Mouse (Mus musculus) forebrain, postnatal 0 days (tissue): ENCODE measurements around the gene Mcf2l. TPM values are rescaled to one million over a fixed set of nuclear protein-coding genes. Genes with fewer than 3 reads are reported as not detected.
A peak's percentile ranks its signal among the peaks of the same experiment; 100 is the strongest.

Experiments used
- ATAC-seq: fragments of 200-750 bp; cut with Nextera tagmentation; 2 replicates; pipeline ENCODE4 v1.8.0; 2017; ENCODE audit warnings: mild to moderate bottlenecking, moderate library complexity
- DNase-seq: peaks from one replicate; pipeline ENCODE4 v3.0.0-alpha.2; 2015
- H3K27ac ChIP-seq: fragments of 300-500 bp; sonication (generic); 2 replicates; pipeline ENCODE4 v1.5.1; 2014; ENCODE audit warnings: low read depth, mild to moderate bottlenecking, antibody characterized with exemption, low read length, moderate library complexity, mixed read lengths
- H3K27me3 ChIP-seq: fragments of 300-500 bp; sonication (generic); 2 replicates; pipeline ENCODE4 v1.6.1; 2014; ENCODE audit warnings: mild to moderate bottlenecking, low read length, mixed read lengths; ENCODE audit not compliant: insufficient read depth
- H3K36me3 ChIP-seq: fragments of 300-500 bp; sonication (generic); 2 replicates; pipeline ENCODE4 v1.6.1; 2014; ENCODE audit warnings: mild to moderate bottlenecking, moderate library complexity; ENCODE audit not compliant: insufficient read depth
- H3K4me1 ChIP-seq: fragments of 300-500 bp; sonication (generic); 2 replicates; pipeline ENCODE4 v1.6.1; 2014; ENCODE audit warnings: antibody characterized with exemption; ENCODE audit not compliant: insufficient read depth
- H3K4me2 ChIP-seq: fragments of 300-500 bp; sonication (generic); 2 replicates; pipeline ENCODE4 v1.6.1; 2014; ENCODE audit warnings: low read depth, mild to moderate bottlenecking, moderate library complexity
- H3K4me3 ChIP-seq: fragments of 300-500 bp; sonication (generic); 2 replicates; pipeline ENCODE4 v1.5.1; 2014; ENCODE audit warnings: low read depth, low read length, mixed read lengths
- H3K9ac ChIP-seq: fragments of 300-500 bp; sonication (generic); 2 replicates; pipeline ENCODE4 v1.6.1; 2014; ENCODE audit warnings: mild to moderate bottlenecking
- H3K9me3 ChIP-seq: fragments of 300-500 bp; sonication (generic); 2 replicates; pipeline ENCODE4 v1.6.1; 2016; ENCODE audit warnings: low read length
- CTCF ChIP-seq: sonication (generic); IDR thresholded peaks from 2 replicates; pipeline ENCODE4 v1.5.1; 2016; ENCODE audit warnings: antibody characterized with exemption, control low read depth, low read depth
- WGBS: fragments of 180-500 bp; shearing (Covaris S2); extraction: QIAGEN DNeasy Blood & Tissue Kit; methylation state at CpG from one replicate; pipeline ENCODE4 v1.1.7; 2014; 5-methylcytosine and 5-hydroxymethylcytosine counted together
- polyA plus RNA-seq: library from polyadenylated mRNA; unstranded; fragments of >200 nt; fragmentation: Nextera tagmentation; extraction: Ambion mirVana; gene quantifications from 2 replicates; pipeline ENCODE4 v1.2.1, GENCODE M21; 2015
- total RNA-seq: library from RNA; depleted of rRNA; stranded (reverse); fragments of >200 nt; gene quantifications from 2 replicates; pipeline ENCODE4 v1.2.3, GENCODE M21; 2014

Mcf2l gene
- total and polyA plus RNA-seq, 2 experiments from 2014 or later, result 118 to 371 TPM

DNA sequence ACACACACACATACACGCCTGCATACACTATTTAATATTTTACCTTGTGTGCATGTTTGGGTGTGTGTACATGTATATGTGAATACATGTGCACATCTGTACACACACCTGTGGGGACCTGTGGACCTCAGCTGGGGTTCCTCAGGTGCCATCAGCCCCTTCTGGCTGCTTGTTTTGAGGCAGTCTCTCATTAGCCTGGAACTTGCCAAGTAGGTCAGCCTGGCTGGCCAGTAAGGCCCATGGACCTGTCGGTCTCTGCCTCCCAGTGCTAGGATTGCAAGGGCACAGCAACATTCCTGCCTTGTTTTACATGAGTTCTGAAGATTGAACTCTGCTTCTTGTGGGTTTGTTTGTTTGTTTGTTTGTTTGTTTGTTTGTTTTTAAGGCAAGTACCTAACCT lies 87.0 kb downstream of the Mcf2l start:
- Histone ChIP-seq H3K36me3 (peaks cover 25% of the 10 kb centered on the region), H3K4me2 (no peak overlapping the region), H3K27me3 (no peaks in the 10 kb centered on the region), H3K4me1 (0 out of 2 replicates have a peak, but pooled peaks cover 5% of the 10 kb centered on the region), H3K4me3 (no peak overlapping the region), H3K9me3 (no peaks in the 10 kb centered on the region), H3K9ac (no peak overlapping the region), H3K27ac (no peak overlapping the region)
- no peak for TF ChIP-seq CTCF
- 92% methylated on average over 2 of the region's 2 CpGs for WGBS
- DNase-seq, result no peak
- ATAC-seq, result no peak

DNA sequence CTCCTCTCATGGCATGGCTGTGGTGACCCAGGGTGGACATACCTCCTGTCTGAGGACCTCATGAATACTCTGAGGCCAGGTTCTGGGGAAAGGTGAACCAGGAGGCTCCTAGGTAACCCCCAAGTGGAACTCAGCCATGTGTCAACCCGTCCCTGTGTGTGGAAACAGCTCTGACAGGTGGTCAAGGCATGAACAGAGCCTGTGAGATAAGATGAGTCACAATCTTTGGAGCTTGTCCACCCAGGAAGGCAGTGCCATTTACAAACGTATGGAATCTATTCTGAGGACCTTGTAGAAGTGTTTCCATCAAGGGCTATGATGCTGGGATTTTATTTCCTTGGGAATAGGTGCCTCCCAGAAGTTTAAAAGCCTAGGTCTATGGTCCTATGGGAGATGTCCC lies 87.6 kb downstream of the Mcf2l start:
- no peak overlapping the region for H3K4me2 ChIP-seq
- H3K36me3 ChIP-seq, result peaks cover 29% of the 10 kb centered on the region
- DNase-seq (no peak), ATAC-seq (no peak)
- 62% methylated on average over 2 of the region's 2 CpGs for WGBS
- no peaks in the 10 kb centered on the region for H3K9me3 ChIP-seq
- 0 out of 2 replicates have a peak, but pooled peaks cover 5% of the 10 kb centered on the region for H3K4me1 ChIP-seq
- H3K9ac ChIP-seq, result no peak overlapping the region
- no peak overlapping the region for H3K27ac ChIP-seq
- no peaks in the 10 kb centered on the region for H3K27me3 ChIP-seq
- H3K4me3 ChIP-seq, result no peak overlapping the region
- no peak for TF ChIP-seq CTCF

DNA sequence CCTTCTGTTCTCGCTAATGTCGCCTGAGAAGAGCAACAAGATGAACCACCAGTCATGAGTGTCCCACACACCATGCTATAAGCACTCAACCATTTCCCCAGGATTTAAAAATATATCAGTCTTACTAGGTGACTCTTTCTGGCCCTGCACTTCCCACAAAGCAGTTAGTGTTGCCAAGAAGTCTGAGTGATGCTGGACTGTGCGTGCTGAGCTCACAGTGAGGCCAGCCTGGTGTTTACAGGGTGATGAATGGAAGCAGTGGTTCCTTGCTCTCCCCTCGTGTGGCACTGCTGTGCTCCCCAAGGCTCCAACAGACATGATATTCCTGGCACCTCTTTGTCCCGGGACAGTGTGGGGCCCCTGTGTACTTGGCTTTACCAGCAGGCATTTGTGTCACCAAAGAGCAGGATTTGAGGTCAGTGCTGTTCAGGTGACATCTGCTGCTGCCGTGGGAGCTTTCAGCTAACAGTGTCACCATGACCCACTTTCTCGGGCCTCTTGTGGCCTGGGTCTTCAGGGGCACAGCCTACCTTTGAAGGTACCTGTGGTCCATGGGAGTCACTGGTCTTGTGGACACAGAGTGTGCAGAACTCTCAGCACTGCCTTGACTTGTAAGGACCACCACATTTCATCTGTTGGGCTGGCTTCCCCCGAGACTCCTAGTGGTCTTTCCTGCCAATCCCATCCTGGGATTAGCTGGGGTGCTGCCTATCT lies 88.4 kb downstream of the Mcf2l start:
- peaks cover 30% of the 10 kb centered on the region for H3K36me3 ChIP-seq
- no peak overlapping the region for H3K27ac ChIP-seq
- no peak overlapping the region for H3K4me2 ChIP-seq
- no peak overlapping the region for H3K4me3 ChIP-seq
- H3K4me1 ChIP-seq, result 0 out of 2 replicates have a peak, but pooled peaks cover 5% of the 10 kb centered on the region
- no peak overlapping the region for H3K9ac ChIP-seq
- ATAC-seq (no peak), DNase-seq (no peak)
- no peaks in the 10 kb centered on the region for H3K27me3 ChIP-seq
- 65% methylated on average over 8 of the region's 8 CpGs for WGBS
- no peak for TF ChIP-seq CTCF
- no peaks in the 10 kb centered on the region for H3K9me3 ChIP-seq

DNA sequence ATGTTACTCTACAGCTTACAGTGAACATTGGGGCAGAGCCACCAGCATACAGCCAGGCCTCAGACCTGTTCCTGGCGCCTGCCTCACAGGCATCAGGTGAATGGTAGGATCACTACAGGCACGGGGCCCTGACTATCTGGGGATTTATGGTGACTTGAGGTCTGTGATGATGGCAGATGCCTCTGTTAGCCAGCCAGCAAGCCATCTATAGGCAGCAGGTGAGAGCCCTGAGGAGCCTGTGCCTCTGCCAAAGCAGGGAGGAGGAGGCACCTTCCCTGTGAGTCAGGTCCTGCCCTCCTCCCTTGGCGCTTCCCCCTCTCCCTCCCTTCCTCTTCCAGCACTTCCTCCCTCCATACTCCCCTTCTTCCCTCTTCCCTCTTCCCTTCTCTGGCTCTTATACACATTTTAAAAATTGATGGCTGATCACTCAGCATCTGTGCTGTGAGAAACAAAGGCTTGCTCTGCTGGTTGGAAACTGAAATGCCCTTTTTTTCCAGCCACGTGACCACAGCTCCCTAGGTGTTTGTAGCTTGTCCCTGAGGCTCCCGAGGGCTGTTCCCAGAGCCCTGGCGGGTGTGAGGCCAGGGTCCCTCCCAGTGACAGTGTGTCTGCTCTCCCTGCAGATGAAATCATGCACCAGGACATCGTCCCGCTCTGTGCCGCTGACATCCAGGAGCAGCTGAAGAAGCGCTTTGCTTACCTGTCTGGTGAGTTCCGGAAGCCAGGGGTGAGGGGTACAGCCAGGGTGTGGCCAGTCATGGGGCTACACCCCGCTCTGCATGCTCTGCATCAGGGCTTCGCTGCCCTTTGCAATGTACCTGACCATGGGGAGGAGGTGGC lies 89.2 kb downstream of the Mcf2l start:
- H3K27me3 ChIP-seq, result no peaks in the 10 kb centered on the region
- H3K4me1 ChIP-seq, result 0 out of 2 replicates have a peak, but pooled peaks cover 5% of the 10 kb centered on the region
- ATAC-seq (peak; percentile 54; the same call in 1 of the 2 replicates), DNase-seq (no peak)
- no peaks in the 10 kb centered on the region for H3K9me3 ChIP-seq
- H3K4me2 ChIP-seq, result no peak overlapping the region
- peaks cover 30% of the 10 kb centered on the region for H3K36me3 ChIP-seq
- 72% methylated on average over 13 of the region's 13 CpGs for WGBS
- no peak overlapping the region for H3K4me3 ChIP-seq
- no peak overlapping the region for H3K27ac ChIP-seq
- no peak for TF ChIP-seq CTCF
- H3K9ac ChIP-seq, result no peak overlapping the region

DNA sequence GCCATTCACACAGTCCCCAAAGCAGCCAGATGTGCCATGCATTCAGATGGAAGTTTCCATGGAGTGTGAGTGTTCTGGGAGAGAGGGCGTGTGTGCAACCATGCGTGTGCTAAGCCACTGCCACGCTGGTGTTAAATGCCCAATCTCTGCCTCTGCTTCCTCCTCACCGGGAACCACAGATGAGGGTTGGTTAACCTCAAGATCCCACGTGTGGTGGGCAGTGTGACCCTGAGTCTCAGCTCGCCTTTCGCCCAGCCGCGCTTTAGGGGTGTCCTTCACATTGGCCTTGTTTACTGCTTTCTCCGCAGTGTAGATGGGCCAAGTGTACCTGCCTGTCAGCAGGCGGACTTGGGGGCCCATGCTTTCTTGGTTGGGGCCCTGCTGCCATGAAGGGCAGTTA lies 102.7 kb downstream of the Mcf2l start:
- WGBS, result 90% methylated on average over 11 of the region's 11 CpGs
- H3K36me3 ChIP-seq, result peaks cover 82% of the 10 kb centered on the region
- ATAC-seq, result no peak

DNA sequence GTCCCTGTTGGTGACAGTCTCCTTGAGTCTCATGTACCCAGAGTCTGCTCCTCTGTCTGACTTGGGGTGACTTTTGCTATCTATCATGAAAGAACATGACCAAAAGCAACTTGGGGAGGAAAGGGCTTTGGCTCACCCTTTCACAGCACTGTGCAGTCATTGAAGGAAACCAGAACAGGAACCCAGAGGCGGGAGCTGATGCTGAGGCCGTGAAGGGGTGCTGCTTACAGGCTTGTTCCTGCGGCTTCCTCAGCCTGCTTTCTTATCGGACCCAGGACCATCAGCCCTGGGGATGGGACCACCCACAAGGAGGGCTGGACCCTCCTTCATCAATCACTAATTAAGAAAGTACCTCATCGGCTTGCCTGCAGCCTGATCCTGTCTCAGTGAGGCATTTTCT lies 103.1 kb downstream of the Mcf2l start:
- whole genome bisulfite sequencing, result 75% methylated on average over 5 of the region's 5 CpGs
- Histone ChIP-seq H3K4me3 (no peak overlapping the region), H3K27me3 (no peaks in the 10 kb centered on the region), H3K36me3 (peaks cover 82% of the 10 kb centered on the region), H3K27ac (no peak overlapping the region), H3K4me1 (no peaks in the 10 kb centered on the region), H3K9me3 (no peaks in the 10 kb centered on the region), H3K9ac (no peak overlapping the region), H3K4me2 (no peak overlapping the region)
- no peak for TF ChIP-seq CTCF
- no peak for DNase-seq
- no peak for ATAC-seq

More for the DNA sequence above, 102.7 kb downstream of the Mcf2l start:
- no peak for DNase-seq
- no peak overlapping the region for H3K27ac ChIP-seq
- no peak overlapping the region for H3K9ac ChIP-seq
- no peaks in the 10 kb centered on the region for H3K27me3 ChIP-seq
- no peak overlapping the region for H3K4me2 ChIP-seq
- H3K9me3 ChIP-seq, result no peaks in the 10 kb centered on the region
- no peak overlapping the region for H3K4me3 ChIP-seq
- no peak for TF ChIP-seq CTCF
- H3K4me1 ChIP-seq, result no peaks in the 10 kb centered on the region

DNA sequence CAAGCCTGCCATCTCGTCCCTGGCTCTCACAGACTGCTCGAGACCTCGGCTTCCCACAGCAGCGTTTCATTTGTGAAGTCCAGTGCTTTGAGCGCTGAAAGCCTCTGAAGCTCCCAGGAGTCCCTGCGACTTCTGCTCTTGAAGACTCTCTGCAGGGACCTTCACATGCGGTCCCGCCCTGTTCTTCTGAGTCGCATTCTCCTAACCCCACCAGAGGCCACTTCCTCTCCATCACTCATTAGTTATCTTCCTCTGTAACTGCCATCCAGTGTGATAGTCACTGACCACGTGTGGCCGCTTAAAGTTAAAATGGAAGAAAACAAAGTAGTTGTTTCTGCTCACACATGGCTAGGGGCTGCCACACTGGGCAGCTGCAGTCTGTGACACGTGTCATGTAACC lies 103.7 kb downstream of the Mcf2l start:
- WGBS, result 79% methylated on average over 12 of the region's 12 CpGs
- Histone ChIP-seq H3K9me3 (no peaks in the 10 kb centered on the region), H3K4me1 (no peaks in the 10 kb centered on the region), H3K4me3 (no peak overlapping the region), H3K9ac (no peak overlapping the region), H3K27ac (no peak overlapping the region), H3K4me2 (no peak overlapping the region), H3K27me3 (no peaks in the 10 kb centered on the region), H3K36me3 (peaks cover 85% of the 10 kb centered on the region)
- no peak for TF ChIP-seq CTCF
- no peak for DNase-seq
- no peak for ATAC-seq
